Mouse (Mus musculus): ENCODE measurements around the gene Wdr44. TPM values are rescaled to one million over a fixed set of nuclear protein-coding genes. Genes with fewer than 3 reads are reported as not detected.
A peak's percentile ranks its signal among the peaks of the same experiment; 100 is the strongest.

Gene Wdr44
- polyA plus RNA-seq (2015; fragmentation: Nextera tagmentation; extraction: Ambion mirVana) = 13.9 and 14.3 TPM in 2 replicates

DNA sequence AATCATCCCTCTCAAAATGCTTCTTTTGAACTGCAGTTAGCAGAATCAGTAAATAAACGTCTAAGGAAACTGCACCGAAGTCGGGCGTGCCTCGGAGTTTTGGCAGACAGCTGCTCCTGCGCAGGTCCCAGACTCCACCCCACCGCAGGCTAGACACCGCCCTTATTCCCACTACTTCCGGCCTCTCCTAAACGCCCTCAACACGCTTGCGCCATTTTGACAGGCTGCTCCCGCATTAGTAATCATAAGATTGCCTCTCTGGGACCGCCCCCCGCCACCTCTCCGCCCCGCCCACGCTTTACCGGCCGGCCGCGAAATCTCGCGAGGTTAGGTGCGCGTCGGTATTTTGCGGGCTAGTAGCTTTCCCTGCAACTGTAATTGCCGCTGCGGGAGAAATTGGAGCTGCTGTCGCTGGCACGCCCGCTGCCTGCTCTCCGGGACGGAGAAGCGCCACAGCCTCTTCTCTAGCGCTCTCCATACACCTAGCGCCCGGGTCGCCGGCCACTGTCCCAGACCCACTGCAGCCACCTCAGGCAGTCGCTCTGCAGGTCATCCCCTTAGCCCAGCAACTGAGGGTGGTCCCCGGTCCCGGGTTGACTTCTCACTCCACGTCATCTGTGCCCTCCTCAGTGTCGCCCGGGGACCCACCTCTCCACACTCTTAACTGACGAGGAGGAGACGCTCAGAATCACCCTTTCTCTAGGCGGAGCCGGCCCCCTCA, at the start of gene Wdr44:
Wdr44 (plus strand) TSS at position 330 of the 721 bp plus-strand sequence.
- Histone ChIP-seq H3K27me3 (no peaks in the 10 kb centered on the region), H3K4me3 (replicated peaks) (peak within 1 kb of the TSS; percentile 61), H3K27ac (peak within 1 kb of the TSS; percentile 87), H3K4me2 (replicated peaks) (peak within 1 kb of the TSS; percentile 59), H3K36me3 (no peaks in the 10 kb centered on the region), H3K4me1 (replicated peaks) (no peaks in the 10 kb centered on the region), H3K9ac (replicated peaks) (peak within 1 kb of the TSS; percentile 70), H3K9me3 (no peaks in the 10 kb centered on the region)
- peak; percentile 99 for ATAC-seq
- WGBS = 16% methylated on average over 51 of the region's 51 CpGs

DNA sequence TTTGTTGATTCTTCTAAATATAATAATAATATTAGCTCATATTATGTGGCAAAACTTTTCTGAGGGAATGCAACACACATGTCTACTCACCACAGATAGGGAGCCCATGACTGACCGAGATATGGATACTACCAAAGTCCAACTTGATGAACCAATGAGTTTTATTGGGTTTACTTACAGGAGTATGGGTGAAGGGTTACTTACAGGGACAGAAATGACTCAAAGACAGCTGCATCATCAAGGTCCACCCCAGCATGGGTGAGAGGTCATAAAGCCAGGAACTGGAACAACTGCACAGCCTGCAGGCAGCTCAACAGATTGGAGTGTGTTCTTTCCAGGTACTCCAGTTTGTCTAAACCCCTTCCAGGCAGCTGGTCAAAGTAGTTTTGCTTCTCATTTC, 44.5 kb upstream of the Wdr44 start:
- no peak overlapping the region for H3K27ac ChIP-seq
- H3K9me3 ChIP-seq = no peaks in the 10 kb centered on the region
- H3K27me3 ChIP-seq = no peaks in the 10 kb centered on the region
- H3K9ac ChIP-seq (replicated peaks) = no peak overlapping the region
- no peaks in the 10 kb centered on the region for H3K4me1 ChIP-seq (replicated peaks)
- no peak overlapping the region for H3K4me2 ChIP-seq (replicated peaks)
- no peaks in the 10 kb centered on the region for H3K36me3 ChIP-seq
- ATAC-seq = no peak
- WGBS = 85% methylated on average over 1 of the region's 1 CpGs
- no peak overlapping the region for H3K4me3 ChIP-seq (replicated peaks)

DNA sequence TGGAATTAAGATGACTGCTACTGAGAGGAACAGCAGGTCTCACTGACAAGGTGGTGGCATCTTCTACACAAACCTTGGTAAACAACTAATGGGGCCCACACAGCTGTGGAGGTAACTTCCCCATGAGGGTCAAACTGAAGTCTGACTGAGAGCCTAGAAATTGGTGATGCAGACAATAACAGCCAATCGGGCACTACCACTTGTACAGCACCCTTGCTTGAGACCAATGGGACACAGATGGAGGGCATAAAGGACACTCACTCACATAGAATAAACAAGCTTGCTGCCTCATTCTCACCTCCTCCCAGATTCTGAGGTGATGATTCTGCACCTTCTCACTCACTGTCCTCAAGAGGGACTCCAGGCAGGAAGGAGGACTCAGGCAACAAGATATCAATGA, 30.6 kb upstream of the Wdr44 start:
- no peak overlapping the region for H3K27ac ChIP-seq
- no peak overlapping the region for H3K9ac ChIP-seq (replicated peaks)
- ATAC-seq = no peak
- H3K9me3 ChIP-seq = no peaks in the 10 kb centered on the region
- WGBS = 96% methylated on average over 1 of the region's 1 CpGs
- no peak overlapping the region for H3K4me3 ChIP-seq (replicated peaks)
- H3K4me2 ChIP-seq (replicated peaks) = no peak overlapping the region
- no peaks in the 10 kb centered on the region for H3K4me1 ChIP-seq (replicated peaks)
- H3K27me3 ChIP-seq = no peaks in the 10 kb centered on the region
- no peaks in the 10 kb centered on the region for H3K36me3 ChIP-seq

DNA sequence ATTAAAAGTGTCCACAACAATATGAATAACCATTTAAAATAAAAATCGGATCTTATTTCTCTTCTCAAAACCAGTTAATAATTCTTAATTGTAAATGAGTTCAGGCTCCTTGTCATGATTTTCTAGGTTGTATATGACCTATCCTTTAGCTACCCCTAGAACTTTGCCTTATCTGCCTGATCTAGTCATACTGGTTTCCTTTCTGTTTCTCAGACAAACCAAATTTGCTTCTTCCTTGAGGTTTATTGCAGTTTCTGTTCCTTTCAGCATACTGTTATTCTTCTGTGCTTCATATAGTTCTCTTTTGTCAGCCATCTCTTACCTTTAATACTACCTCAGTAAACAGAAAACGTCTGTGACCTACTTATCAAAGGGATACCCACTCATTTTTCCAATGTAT, 19.7 kb upstream of the Wdr44 start:
- H3K27me3 ChIP-seq = no peaks in the 10 kb centered on the region
- no peak overlapping the region for H3K9ac ChIP-seq (replicated peaks)
- WGBS = 62% methylated on average over 2 of the region's 2 CpGs
- H3K4me3 ChIP-seq (replicated peaks) = no peak overlapping the region
- no peaks in the 10 kb centered on the region for H3K36me3 ChIP-seq
- no peaks in the 10 kb centered on the region for H3K4me1 ChIP-seq (replicated peaks)
- no peaks in the 10 kb centered on the region for H3K9me3 ChIP-seq
- no peak for ATAC-seq
- H3K27ac ChIP-seq = no peak overlapping the region
- H3K4me2 ChIP-seq (replicated peaks) = no peak overlapping the region

DNA sequence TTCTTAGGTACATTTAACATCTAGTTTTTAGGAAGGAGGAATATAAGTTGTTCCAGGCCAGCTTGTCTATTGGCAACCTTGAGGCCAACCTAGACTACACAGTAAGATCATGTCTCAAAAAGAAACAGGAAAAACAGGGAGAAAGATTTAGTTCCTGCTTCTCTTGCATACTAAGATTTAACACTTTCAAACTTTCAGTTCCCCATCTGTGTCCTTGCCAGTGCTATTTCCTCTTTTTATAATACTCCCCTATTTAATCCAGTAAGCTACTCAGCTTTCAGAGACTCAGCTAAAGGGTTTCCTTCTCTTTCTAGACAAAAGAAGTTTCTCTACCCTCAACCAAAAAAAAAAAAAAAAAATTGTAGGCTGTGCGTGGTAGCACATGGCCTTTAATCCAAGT, 17.4 kb upstream of the Wdr44 start:
- no peaks in the 10 kb centered on the region for H3K4me1 ChIP-seq (replicated peaks)
- no peak overlapping the region for H3K9ac ChIP-seq (replicated peaks)
- H3K36me3 ChIP-seq = no peaks in the 10 kb centered on the region
- H3K4me3 ChIP-seq (replicated peaks) = no peak overlapping the region
- H3K27me3 ChIP-seq = no peaks in the 10 kb centered on the region
- WGBS = 80% methylated on average over 1 of the region's 1 CpGs
- no peak for ATAC-seq
- no peak overlapping the region for H3K4me2 ChIP-seq (replicated peaks)
- H3K27ac ChIP-seq = no peak overlapping the region
- H3K9me3 ChIP-seq = no peaks in the 10 kb centered on the region

DNA sequence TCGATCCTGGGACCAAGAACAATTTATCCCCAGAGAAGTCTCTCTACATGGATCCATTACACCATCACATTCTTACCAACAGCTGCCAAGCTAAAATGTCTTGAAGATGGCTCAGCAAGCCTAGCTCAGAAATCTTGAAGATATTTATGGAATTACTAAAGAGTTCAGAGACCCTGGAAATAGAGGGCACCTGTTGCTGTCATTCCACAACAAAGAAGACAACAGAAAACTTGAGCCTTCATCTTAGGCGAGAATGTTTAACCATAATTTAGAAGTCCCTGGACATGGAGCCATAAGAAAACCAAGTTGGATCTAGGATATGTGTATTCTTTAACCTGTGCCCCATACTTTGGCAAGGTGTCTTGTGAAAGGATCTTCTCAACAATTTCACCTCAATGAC, 16.3 kb upstream of the Wdr44 start:
- Histone ChIP-seq H3K4me2 (replicated peaks) (no peak overlapping the region), H3K27ac (no peak overlapping the region), H3K9me3 (no peaks in the 10 kb centered on the region), H3K36me3 (no peaks in the 10 kb centered on the region), H3K4me3 (replicated peaks) (no peak overlapping the region), H3K4me1 (replicated peaks) (no peaks in the 10 kb centered on the region), H3K9ac (replicated peaks) (no peak overlapping the region), H3K27me3 (no peaks in the 10 kb centered on the region)
- WGBS = 72% methylated on average over 2 of the region's 2 CpGs
- ATAC-seq = no peak

DNA sequence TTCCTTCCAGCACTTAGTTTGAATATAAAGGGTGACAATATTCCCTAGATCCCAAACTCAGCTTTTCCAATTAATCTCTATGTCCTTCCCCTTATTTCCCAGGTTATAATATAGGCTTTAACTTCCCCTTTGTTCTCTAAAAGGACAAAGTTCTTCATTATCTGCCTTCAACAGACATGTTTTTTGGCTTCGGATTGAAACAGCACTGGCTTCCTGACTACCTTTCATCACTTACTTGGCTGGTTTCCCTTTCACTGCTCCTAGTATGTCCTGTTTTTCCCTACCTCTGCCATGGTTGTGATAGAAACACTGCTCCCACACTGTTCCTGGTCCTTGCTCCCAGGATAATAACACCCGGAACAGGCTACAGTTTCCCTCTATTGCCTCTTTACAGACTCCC, 15.3 kb upstream of the Wdr44 start:
- Histone ChIP-seq H3K9ac (replicated peaks) (no peak overlapping the region), H3K27ac (no peak overlapping the region), H3K4me3 (replicated peaks) (no peak overlapping the region), H3K4me1 (replicated peaks) (no peaks in the 10 kb centered on the region), H3K9me3 (no peaks in the 10 kb centered on the region), H3K4me2 (replicated peaks) (no peak overlapping the region), H3K36me3 (no peaks in the 10 kb centered on the region), H3K27me3 (no peaks in the 10 kb centered on the region)
- ATAC-seq = no peak
- WGBS = 89% methylated on average over 2 of the region's 2 CpGs

DNA sequence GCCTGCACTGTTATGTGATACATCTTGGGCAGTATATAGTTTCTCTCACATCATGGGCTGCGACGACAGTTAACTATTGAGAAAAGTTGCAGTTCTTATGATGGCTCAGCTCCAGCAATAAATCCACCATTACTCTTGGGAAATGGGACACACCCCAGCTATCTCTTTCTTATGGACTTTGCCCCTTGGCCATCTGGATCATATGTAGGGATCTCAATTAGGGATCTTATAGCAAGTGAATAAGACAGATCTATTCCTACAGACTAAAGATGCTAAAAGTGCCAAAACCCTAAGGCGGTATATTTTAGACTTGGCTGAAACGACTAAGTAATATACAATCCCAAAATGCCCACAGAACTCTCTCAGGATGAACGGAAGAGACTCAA, 522 bp upstream of the Wdr44 start:
- ATAC-seq = peak; percentile 32
- Histone ChIP-seq H3K4me3 (replicated peaks) (peak overlapping the region; percentile 61), H3K27me3 (no peaks in the 10 kb centered on the region), H3K9ac (replicated peaks) (no peak overlapping the region), H3K9me3 (no peaks in the 10 kb centered on the region), H3K36me3 (no peaks in the 10 kb centered on the region), H3K4me1 (replicated peaks) (no peaks in the 10 kb centered on the region), H3K27ac (no peak overlapping the region), H3K4me2 (replicated peaks) (peak overlapping the region; percentile 59)
- WGBS = 27% methylated on average over 5 of the region's 5 CpGs

DNA sequence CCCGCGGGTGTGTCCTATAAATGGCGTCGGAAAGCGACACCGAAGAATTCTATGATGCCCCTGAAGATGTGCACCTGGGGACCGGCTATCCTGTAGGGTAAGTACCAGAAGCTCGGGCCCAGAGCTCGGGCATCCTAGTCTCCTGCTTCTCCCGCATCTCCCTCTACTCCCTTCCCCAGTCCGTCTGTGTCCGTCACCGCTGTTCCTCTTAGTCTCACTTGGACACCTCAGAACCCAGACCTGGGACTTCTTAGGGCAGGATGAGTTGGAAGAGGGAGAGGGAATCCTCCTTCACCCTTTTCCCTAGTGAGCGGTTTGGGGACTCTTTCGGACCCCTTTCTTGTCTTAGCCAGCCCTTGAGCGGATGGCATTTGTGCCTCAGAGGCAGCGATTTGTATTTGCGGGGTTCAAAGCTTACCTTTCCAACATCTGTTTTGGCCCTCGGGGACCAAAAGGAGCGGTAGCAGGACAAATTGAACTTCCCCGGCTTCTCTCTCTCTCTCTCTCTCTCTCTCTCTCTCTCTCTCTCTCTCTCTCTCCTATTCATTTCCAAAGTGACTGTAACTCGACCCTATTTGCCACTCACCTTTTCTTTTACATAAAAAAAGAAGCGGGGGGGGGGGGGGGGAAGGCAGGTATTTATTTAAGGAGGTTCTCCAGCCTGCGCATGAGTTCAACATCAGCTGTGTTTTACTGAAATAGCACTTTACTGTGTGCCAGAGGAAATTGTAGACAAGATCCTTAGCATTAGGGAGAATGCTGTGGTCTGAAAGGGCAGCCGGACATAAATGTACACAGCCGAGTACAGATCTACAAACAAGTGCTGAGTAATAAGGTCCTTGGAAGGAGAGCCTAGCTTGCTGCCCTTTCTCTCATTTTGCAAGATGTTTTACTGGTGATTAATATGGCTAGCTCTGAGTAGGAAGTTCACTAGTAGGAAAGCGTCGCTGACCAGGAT, 871 bp downstream of the Wdr44 start:
- H3K4me2 ChIP-seq (replicated peaks) = peak overlapping the region; percentile 59
- peak overlapping the region; percentile 70 for H3K9ac ChIP-seq (replicated peaks)
- H3K27ac ChIP-seq = peak overlapping the region; percentile 87
- H3K4me3 ChIP-seq (replicated peaks) = peak overlapping the region; percentile 61
- no peaks in the 10 kb centered on the region for H3K4me1 ChIP-seq (replicated peaks)
- H3K36me3 ChIP-seq = no peaks in the 10 kb centered on the region
- no peaks in the 10 kb centered on the region for H3K9me3 ChIP-seq
- ATAC-seq = no peak; the same call in 1 of the 2 replicates
- H3K27me3 ChIP-seq = no peaks in the 10 kb centered on the region
- 17% methylated on average over 27 of the region's 28 CpGs for WGBS

DNA sequence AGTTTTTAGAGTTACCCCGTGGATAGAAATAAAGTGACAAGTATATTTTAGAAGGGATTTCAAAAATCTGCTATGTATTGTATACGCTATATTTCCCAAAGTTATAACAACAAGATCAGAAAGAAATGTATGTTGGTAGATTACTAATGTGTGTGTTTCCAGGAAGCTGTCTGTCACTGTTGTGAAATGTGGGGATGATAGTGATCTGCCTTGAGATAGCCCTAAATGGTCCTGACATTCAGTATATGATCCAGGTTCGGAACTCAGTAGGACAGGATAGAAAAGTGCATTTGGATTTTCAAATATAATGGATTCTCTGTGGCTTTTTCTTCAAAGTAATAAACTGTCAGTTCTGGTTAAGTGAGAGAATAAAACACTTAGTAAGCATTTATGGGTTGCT, 1.7 kb downstream of the Wdr44 start:
- Histone ChIP-seq H3K9me3 (no peaks in the 10 kb centered on the region), H3K4me1 (replicated peaks) (no peaks in the 10 kb centered on the region), H3K27ac (no peak overlapping the region), H3K9ac (replicated peaks) (no peak overlapping the region), H3K4me3 (replicated peaks) (peak overlapping the region; percentile 61; the same call in 1 of the 2 replicates), H3K36me3 (no peaks in the 10 kb centered on the region), H3K4me2 (replicated peaks) (peak overlapping the region; percentile 59), H3K27me3 (no peaks in the 10 kb centered on the region)
- no peak for ATAC-seq
- WGBS = 75% methylated on average over 3 of the region's 3 CpGs

DNA sequence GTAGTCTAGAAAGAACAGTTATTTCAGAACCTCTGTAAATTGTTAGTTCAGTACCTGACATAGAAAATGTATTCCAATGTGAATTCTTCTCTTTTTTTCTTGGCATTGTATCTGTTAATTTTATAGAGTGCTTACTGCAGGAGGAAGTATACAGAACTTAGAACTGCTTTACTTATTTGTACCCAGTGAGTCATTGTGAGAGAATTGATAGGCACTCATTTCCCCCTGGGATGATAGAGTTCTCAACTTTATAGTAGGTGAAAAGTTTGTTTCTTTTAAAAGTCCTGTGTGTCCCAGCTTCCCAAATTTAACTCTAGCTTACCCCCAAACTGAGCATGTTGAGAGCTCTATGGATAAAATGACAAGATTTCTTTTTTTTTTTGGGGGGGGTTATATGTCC, 2.3 kb downstream of the Wdr44 start:
- H3K9ac ChIP-seq (replicated peaks) = no peak overlapping the region
- no peak overlapping the region for H3K4me2 ChIP-seq (replicated peaks)
- H3K36me3 ChIP-seq = no peaks in the 10 kb centered on the region
- no peaks in the 10 kb centered on the region for H3K9me3 ChIP-seq
- H3K27me3 ChIP-seq = no peaks in the 10 kb centered on the region
- ATAC-seq = no peak
- no peak overlapping the region for H3K4me3 ChIP-seq (replicated peaks)
- no peaks in the 10 kb centered on the region for H3K4me1 ChIP-seq (replicated peaks)
- H3K27ac ChIP-seq = no peak overlapping the region

DNA sequence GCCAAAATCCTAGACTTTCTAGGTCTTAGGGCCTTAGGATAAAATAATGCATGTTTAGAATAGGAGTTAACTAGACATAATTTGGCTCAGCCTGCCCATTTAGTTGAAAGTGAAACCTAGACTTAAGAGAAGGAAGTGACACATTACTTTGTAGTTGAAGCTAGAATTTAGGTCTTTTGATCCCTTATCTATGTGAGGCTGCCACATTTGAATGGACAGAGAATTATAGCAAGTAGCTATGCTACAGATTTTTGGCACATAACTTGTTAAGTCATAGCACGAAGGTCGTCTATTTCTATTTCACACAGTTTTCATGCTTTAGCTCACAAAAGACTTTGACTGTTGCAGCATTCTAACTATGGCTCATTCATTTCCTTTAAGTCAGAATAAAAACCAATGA, 4.5 kb downstream of the Wdr44 start:
- H3K27ac ChIP-seq = no peak overlapping the region

More for the DNA sequence above, 4.5 kb downstream of the Wdr44 start:
- H3K4me1 ChIP-seq (replicated peaks) = no peaks in the 10 kb centered on the region
- no peak overlapping the region for H3K4me3 ChIP-seq (replicated peaks)
- WGBS = 95% methylated on average over 2 of the region's 2 CpGs
- no peak overlapping the region for H3K4me2 ChIP-seq (replicated peaks)
- no peaks in the 10 kb centered on the region for H3K27me3 ChIP-seq
- no peak overlapping the region for H3K9ac ChIP-seq (replicated peaks)
- no peak for ATAC-seq
- no peaks in the 10 kb centered on the region for H3K9me3 ChIP-seq
- no peaks in the 10 kb centered on the region for H3K36me3 ChIP-seq
